Mouse (Mus musculus): ENCODE data around the gene Slc36a2. TPM values are rescaled to one million over a fixed set of nuclear protein-coding genes. Genes with fewer than 3 reads are reported as not detected.

Gene Slc36a2
- polyA plus RNA-seq, 1 experiment from 2014 or later = 51.1 TPM

GRCm38 (mm10) chr11:55134407-55134806 lies 50.5 kb downstream of the Slc36a2 start:
- no peak for ATAC-seq (ENCODE audit: low read depth)

GRCm38 (mm10) chr11:55133204-55133603 lies 51.7 kb downstream of the Slc36a2 start:
- H3K36me3 ChIP-seq (ENCODE audit: control insufficient read depth, insufficient read depth) = no peaks in the 10 kb centered on the region
- H3K9me3 ChIP-seq (replicated peaks; ENCODE audit: control insufficient read depth, low read length) = no peaks in the 10 kb centered on the region
- H3K4me1 ChIP-seq (ENCODE audit: control insufficient read depth, low read depth, low read length) = peaks cover 6% of the 10 kb centered on the region
- ATAC-seq (ENCODE audit: low read depth) = no peak
- H3K27me3 ChIP-seq (ENCODE audit: control insufficient read depth, insufficient read depth, low read depth, low read length) = no peaks in the 10 kb centered on the region
- H3K9ac ChIP-seq (ENCODE audit: low read depth, low read length) = no peak overlapping the region
- no peak overlapping the region for H3K4me2 ChIP-seq (ENCODE audit: low read depth, low read length)
- H3K4me3 ChIP-seq (ENCODE audit: low read depth, low read length) = no peak overlapping the region
- no peak overlapping the region for H3K27ac ChIP-seq (ENCODE audit: low read length)
- WGBS (ENCODE audit: insufficient replicate concordance) = 73% methylated on average over 1 of the region's 1 CpGs

More at GRCm38 (mm10) chr11:55134407-55134806, 50.5 kb downstream of the Slc36a2 start:
- Histone ChIP-seq H3K27me3 (ENCODE audit: control insufficient read depth, insufficient read depth, low read depth, low read length) (no peaks in the 10 kb centered on the region), H3K9ac (ENCODE audit: low read depth, low read length) (no peak overlapping the region), H3K4me1 (ENCODE audit: control insufficient read depth, low read depth, low read length) (peaks cover 6% of the 10 kb centered on the region), H3K36me3 (ENCODE audit: control insufficient read depth, insufficient read depth) (no peaks in the 10 kb centered on the region), H3K4me3 (ENCODE audit: low read depth, low read length) (no peak overlapping the region), H3K4me2 (ENCODE audit: low read depth, low read length) (no peak overlapping the region), H3K27ac (ENCODE audit: low read length) (no peak overlapping the region), H3K9me3 (replicated peaks; ENCODE audit: control insufficient read depth, low read length) (no peaks in the 10 kb centered on the region)
- 63% methylated on average over 1 of the region's 1 CpGs for WGBS (ENCODE audit: insufficient replicate concordance)

- H3K9ac ChIP-seq (ENCODE audit: low read depth, low read length) = no peak overlapping the region
- ATAC-seq (ENCODE audit: low read depth) = no peak
- WGBS (ENCODE audit: insufficient replicate concordance) = 43% methylated on average over 1 of the region's 1 CpGs
- H3K4me1 ChIP-seq (ENCODE audit: control insufficient read depth, low read depth, low read length) = peaks cover 6% of the 10 kb centered on the region
- H3K4me2 ChIP-seq (ENCODE audit: low read depth, low read length) = no peak overlapping the region
- no peaks in the 10 kb centered on the region for H3K27me3 ChIP-seq (ENCODE audit: control insufficient read depth, insufficient read depth, low read depth, low read length)
- H3K9me3 ChIP-seq (replicated peaks; ENCODE audit: control insufficient read depth, low read length) = no peaks in the 10 kb centered on the region
- H3K4me3 ChIP-seq (ENCODE audit: low read depth, low read length) = no peak overlapping the region
- no peak overlapping the region for H3K27ac ChIP-seq (ENCODE audit: low read length)
- no peaks in the 10 kb centered on the region for H3K36me3 ChIP-seq (ENCODE audit: control insufficient read depth, insufficient read depth)
These were observed 52.9 kb downstream of the Slc36a2 start for GRCm38 (mm10) chr11:55131946-55132345.

GRCm38 (mm10) chr11:55131077-55131742 lies 53.7 kb downstream of the Slc36a2 start:
- ATAC-seq (ENCODE audit: low read depth) = peak; percentile 59
- H3K4me1 ChIP-seq (ENCODE audit: control insufficient read depth, low read depth, low read length) = peaks cover 6% of the 10 kb centered on the region
- no peak overlapping the region for H3K9ac ChIP-seq (ENCODE audit: low read depth, low read length)
- H3K27ac ChIP-seq (ENCODE audit: low read length) = no peak overlapping the region
- no peak overlapping the region for H3K4me2 ChIP-seq (ENCODE audit: low read depth, low read length)
- WGBS (ENCODE audit: insufficient replicate concordance) = 35% methylated on average over 11 of the region's 11 CpGs
- no peaks in the 10 kb centered on the region for H3K9me3 ChIP-seq (replicated peaks; ENCODE audit: control insufficient read depth, low read length)
- no peaks in the 10 kb centered on the region for H3K27me3 ChIP-seq (ENCODE audit: control insufficient read depth, insufficient read depth, low read depth, low read length)
- no peak overlapping the region for H3K4me3 ChIP-seq (ENCODE audit: low read depth, low read length)
- no peaks in the 10 kb centered on the region for H3K36me3 ChIP-seq (ENCODE audit: control insufficient read depth, insufficient read depth)

- H3K4me1 ChIP-seq (ENCODE audit: control insufficient read depth, low read depth, low read length) = peaks cover 6% of the 10 kb centered on the region
- no peak overlapping the region for H3K4me2 ChIP-seq (ENCODE audit: low read depth, low read length)
- no peak for ATAC-seq (ENCODE audit: low read depth)
- H3K4me3 ChIP-seq (ENCODE audit: low read depth, low read length) = no peak overlapping the region
- no peaks in the 10 kb centered on the region for H3K27me3 ChIP-seq (ENCODE audit: control insufficient read depth, insufficient read depth, low read depth, low read length)
- no peak overlapping the region for H3K9ac ChIP-seq (ENCODE audit: low read depth, low read length)
- 41% methylated on average over 3 of the region's 3 CpGs for WGBS (ENCODE audit: insufficient replicate concordance)
- H3K9me3 ChIP-seq (replicated peaks; ENCODE audit: control insufficient read depth, low read length) = no peaks in the 10 kb centered on the region
- H3K27ac ChIP-seq (ENCODE audit: low read length) = no peak overlapping the region
- H3K36me3 ChIP-seq (ENCODE audit: control insufficient read depth, insufficient read depth) = no peaks in the 10 kb centered on the region
These were observed 56.5 kb downstream of the Slc36a2 start for GRCm38 (mm10) chr11:55128411-55128810.

GRCm38 (mm10) chr11:55127937-55128336 lies 56.9 kb downstream of the Slc36a2 start:
- no peaks in the 10 kb centered on the region for H3K27me3 ChIP-seq (ENCODE audit: control insufficient read depth, insufficient read depth, low read depth, low read length)
- H3K4me3 ChIP-seq (ENCODE audit: low read depth, low read length) = no peak overlapping the region
- ATAC-seq (ENCODE audit: low read depth) = no peak
- no peak overlapping the region for H3K27ac ChIP-seq (ENCODE audit: low read length)
- no peaks in the 10 kb centered on the region for H3K36me3 ChIP-seq (ENCODE audit: control insufficient read depth, insufficient read depth)
- no peak overlapping the region for H3K9ac ChIP-seq (ENCODE audit: low read depth, low read length)
- H3K4me1 ChIP-seq (ENCODE audit: control insufficient read depth, low read depth, low read length) = peaks cover 6% of the 10 kb centered on the region
- H3K9me3 ChIP-seq (replicated peaks; ENCODE audit: control insufficient read depth, low read length) = no peaks in the 10 kb centered on the region
- WGBS (ENCODE audit: insufficient replicate concordance) = 46% methylated on average over 6 of the region's 6 CpGs
- H3K4me2 ChIP-seq (ENCODE audit: low read depth, low read length) = no peak overlapping the region

- no peaks in the 10 kb centered on the region for H3K9me3 ChIP-seq (replicated peaks; ENCODE audit: control insufficient read depth, low read length)
- H3K36me3 ChIP-seq (ENCODE audit: control insufficient read depth, insufficient read depth) = no peaks in the 10 kb centered on the region
- peaks cover 6% of the 10 kb centered on the region for H3K4me1 ChIP-seq (ENCODE audit: control insufficient read depth, low read depth, low read length)
- ATAC-seq (ENCODE audit: low read depth) = peak; percentile 59
- 31% methylated on average over 3 of the region's 3 CpGs for WGBS (ENCODE audit: insufficient replicate concordance)
- H3K27me3 ChIP-seq (ENCODE audit: control insufficient read depth, insufficient read depth, low read depth, low read length) = no peaks in the 10 kb centered on the region
- no peak overlapping the region for H3K27ac ChIP-seq (ENCODE audit: low read length)
- H3K9ac ChIP-seq (ENCODE audit: low read depth, low read length) = no peak overlapping the region
- H3K4me3 ChIP-seq (ENCODE audit: low read depth, low read length) = no peak overlapping the region
- H3K4me2 ChIP-seq (ENCODE audit: low read depth, low read length) = no peak overlapping the region
These were observed 58.2 kb downstream of the Slc36a2 start for GRCm38 (mm10) chr11:55126663-55127062.

- Histone ChIP-seq H3K4me3 (ENCODE audit: low read depth, low read length) (no peak overlapping the region), H3K27ac (ENCODE audit: low read length) (peak overlapping the region; percentile 13), H3K9ac (ENCODE audit: low read depth, low read length) (no peak overlapping the region), H3K4me2 (ENCODE audit: low read depth, low read length) (no peak overlapping the region), H3K27me3 (ENCODE audit: control insufficient read depth, insufficient read depth, low read depth, low read length) (no peaks in the 10 kb centered on the region), H3K4me1 (ENCODE audit: control insufficient read depth, low read depth, low read length) (no peaks in the 10 kb centered on the region; the same call in 1 of the 2 replicates), H3K9me3 (replicated peaks; ENCODE audit: control insufficient read depth, low read length) (no peaks in the 10 kb centered on the region), H3K36me3 (ENCODE audit: control insufficient read depth, insufficient read depth) (no peaks in the 10 kb centered on the region)
- ATAC-seq (ENCODE audit: low read depth) = no peak
- WGBS (ENCODE audit: insufficient replicate concordance) = 59% methylated on average over 1 of the region's 1 CpGs
These were observed 63.4 kb downstream of the Slc36a2 start for GRCm38 (mm10) chr11:55121430-55121829.

- Histone ChIP-seq H3K9ac (ENCODE audit: low read depth, low read length) (no peak overlapping the region), H3K4me1 (ENCODE audit: control insufficient read depth, low read depth, low read length) (no peaks in the 10 kb centered on the region; the same call in 1 of the 2 replicates), H3K27me3 (ENCODE audit: control insufficient read depth, insufficient read depth, low read depth, low read length) (no peaks in the 10 kb centered on the region), H3K9me3 (replicated peaks; ENCODE audit: control insufficient read depth, low read length) (no peaks in the 10 kb centered on the region), H3K27ac (ENCODE audit: low read length) (peak overlapping the region; percentile 18), H3K36me3 (ENCODE audit: control insufficient read depth, insufficient read depth) (no peaks in the 10 kb centered on the region), H3K4me2 (ENCODE audit: low read depth, low read length) (no peak overlapping the region), H3K4me3 (ENCODE audit: low read depth, low read length) (no peak overlapping the region)
- 0 out of 2 replicates have a peak, but pooled peaks have one; percentile 16 for ATAC-seq (ENCODE audit: low read depth)
- 33% methylated on average over 8 of the region's 8 CpGs for WGBS (ENCODE audit: insufficient replicate concordance)
These were observed 64.0 kb downstream of the Slc36a2 start for GRCm38 (mm10) chr11:55120821-55121271.

Data from liver, embryonic 16.5 days (tissue).